ENCODE assay signal across 8 mouse cellular contexts in genomic region chr16:78969091-78969731, GRCm38 (mm10). TPM values are rescaled to one million over a fixed set of nuclear protein-coding genes. Genes with fewer than 3 reads are reported as not detected.
DNase-seq lines count a peak whose midpoint lies in the region; ATAC-seq and TF ChIP-seq lines count a peak whose summit lies in the region.

No protein-coding gene starts in this region.

- TF ChIP-seq CTCF in left cerebral cortex, adult 2 months (IDR thresholded peaks at IDR 0.05), result peak; percentile 72

- intact Hi-C loops in left cerebral cortex, adult 2 months (cut with DNase I), result loop anchor here (2.0 kb wide), 1 partner anchor 90 kb away; no protein-coding TSS in a partner anchor
- intact Hi-C loops in left cerebral cortex, postnatal 36 days (cut with DNase I), result loop anchor here (2.0 to 10.0 kb wide), 2 partner anchors 90 to 936 kb away; no protein-coding TSS in a partner anchor
- intact Hi-C loops in gastrocnemius, postnatal 36 days (cut with DNase I), result no loop called here

- peak; percentile 12 for DNase-seq in CD4-positive, CD25-positive, alpha-beta regulatory T cell, adult 2 months (ENCODE audit: low read depth, low spot score)
- DNase-seq in left cerebral cortex, adult 2 months (ENCODE audit: extremely low spot score in 1 of 2, low spot score in 2 of 2), result no peak
- DNase-seq in left cerebral cortex, postnatal 36 days (ENCODE audit: low spot score in 2 of 2), result no peak
- DNase-seq in gastrocnemius, postnatal 36 days, result no peak
- DNase-seq in natural killer cell, adult 2 months (ENCODE audit: low spot score in 2 of 2), result no peak

- ATAC-seq in CD4-positive, CD25-positive, alpha-beta regulatory T cell, adult 4 months, result no peak
- peak; percentile 69 for ATAC-seq in common myeloid progenitor, adult 5-6 weeks (replicated peaks; ENCODE audit: low read depth, poor library complexity, severe bottlenecking)
- peak; percentile 61; the same call in 1 of the 2 replicates for ATAC-seq in megakaryocyte-erythroid progenitor cell, adult 5-6 weeks (replicated peaks; ENCODE audit: low FRiP score, low TSS enrichment, poor library complexity, severe bottlenecking)

- no peak overlapping the region for H3K4me3 ChIP-seq in left cerebral cortex, adult 2 months

- no peak overlapping the region for H3K27ac ChIP-seq in left cerebral cortex, adult 2 months

RNA-seq across cellular contexts. Expression of gene Chodl, which starts 38.5 kb away (rescaled TPM):
- polyA plus RNA-seq in CD4-positive, CD25-positive, alpha-beta regulatory T cell, adult 4 months (2017; shearing (Covaris generic)), result not detected
- total RNA-seq in left cerebral cortex, adult 2 months (2021), result 1 to 10 TPM; 1.1 to 1.2 TPM
- 1 to 10 TPM; 1.5 TPM for total RNA-seq in left cerebral cortex, postnatal 36 days (2021)
- total RNA-seq in common myeloid progenitor, adult 5-6 weeks (2017), result not detected in 2 replicates
- not detected in 2 replicates for total RNA-seq in megakaryocyte-erythroid progenitor cell, adult 5-6 weeks (2014; fragmentation: Nextera tagmentation)
- total RNA-seq in megakaryocyte-erythroid progenitor cell, adult 5-6 weeks (2017), result not detected in 2 replicates
- 1 to 10 TPM; 8.4 to 9.2 TPM for total RNA-seq in gastrocnemius, postnatal 36 days (2021)
